Mouse (Mus musculus): ENCODE measurements at regions not wholly inside any gene's neighbourhood (a gene's known extent, or its start where the extent isn't known, plus 50 kb on each side); places are given as distances from the start of the nearest gene placed in this dataset.

DNA sequence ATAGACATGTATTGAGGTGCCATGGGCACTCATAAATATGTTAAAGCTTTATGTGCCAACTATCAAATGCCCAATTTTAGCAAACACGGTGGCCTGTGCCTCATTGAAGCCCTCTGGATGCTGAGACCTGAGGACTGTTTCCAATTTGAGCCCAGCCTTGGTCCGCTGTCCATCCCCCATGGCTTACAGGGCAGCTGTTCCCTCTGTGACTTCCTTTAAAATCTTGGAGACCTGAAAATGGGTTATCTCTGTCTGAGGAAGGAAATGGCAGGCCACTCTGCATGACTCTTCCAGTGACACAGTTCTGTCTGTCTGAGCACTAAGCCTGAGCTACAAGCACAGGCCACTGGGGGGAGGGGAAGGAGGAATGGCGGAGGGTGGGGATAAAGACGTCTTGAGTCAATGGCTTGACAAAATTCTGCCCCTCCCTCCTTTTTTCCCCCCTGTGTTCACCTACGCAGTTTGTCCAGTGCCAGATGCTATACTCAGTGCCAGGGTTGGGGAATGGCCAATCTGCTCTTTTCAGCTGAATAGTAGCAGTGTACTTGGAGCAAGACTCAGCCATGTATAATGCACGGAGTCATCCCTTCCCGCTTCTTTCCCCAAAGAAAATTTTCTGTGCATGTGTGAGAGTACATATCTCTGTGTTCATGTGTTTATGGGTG is 102.7 kb upstream of the Irf2bp2 start:
- Histone ChIP-seq H3K4me1 (ENCODE audit: control insufficient read depth) (no peaks in the 10 kb centered on the region), H3K27me3 (ENCODE audit: control insufficient read depth) (no peaks in the 10 kb centered on the region), H3K36me3 (ENCODE audit: control insufficient read depth) (no peaks in the 10 kb centered on the region), H3K4me3 (replicated peaks) (no peak overlapping the region), H3K9me3 (ENCODE audit: control insufficient read depth, low read length) (no peaks in the 10 kb centered on the region)
- no peak for TF ChIP-seq GATA1 (IDR thresholded peaks at IDR 0.05; ENCODE audit: low read length)
- no peak for TF ChIP-seq TAL1 (IDR thresholded peaks at IDR 0.05; ENCODE audit: low read length)

DNA sequence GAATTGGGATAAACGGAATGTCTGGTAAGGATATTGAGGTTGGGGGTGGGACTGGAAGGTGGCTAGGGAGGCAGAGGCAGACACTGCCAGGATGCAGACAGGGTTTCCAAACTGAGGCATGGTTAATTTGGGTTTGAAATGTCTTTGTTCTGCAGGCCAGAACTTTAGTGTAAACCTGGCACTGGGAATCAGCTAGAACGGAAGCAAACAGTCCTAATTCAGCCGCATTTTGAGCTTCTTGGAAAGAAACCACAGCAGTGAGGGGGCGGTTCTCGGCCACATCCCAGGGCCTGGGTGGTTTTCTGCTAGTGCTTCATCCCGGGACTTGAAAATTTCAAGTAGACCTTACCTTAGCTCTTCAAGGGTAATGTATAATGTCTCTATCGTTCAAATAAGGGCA is 100.6 kb upstream of the Irf2bp2 start:
- TF ChIP-seq TAL1 (IDR thresholded peaks at IDR 0.05; ENCODE audit: low read length) (no peak), GATA1 (IDR thresholded peaks at IDR 0.05; ENCODE audit: low read length) (no peak)
- H3K36me3 ChIP-seq (ENCODE audit: control insufficient read depth), result no peaks in the 10 kb centered on the region
- no peaks in the 10 kb centered on the region for H3K27me3 ChIP-seq (ENCODE audit: control insufficient read depth)
- no peak overlapping the region for H3K4me3 ChIP-seq (replicated peaks)
- H3K9me3 ChIP-seq (ENCODE audit: control insufficient read depth, low read length), result no peaks in the 10 kb centered on the region
- no peaks in the 10 kb centered on the region for H3K4me1 ChIP-seq (ENCODE audit: control insufficient read depth)

DNA sequence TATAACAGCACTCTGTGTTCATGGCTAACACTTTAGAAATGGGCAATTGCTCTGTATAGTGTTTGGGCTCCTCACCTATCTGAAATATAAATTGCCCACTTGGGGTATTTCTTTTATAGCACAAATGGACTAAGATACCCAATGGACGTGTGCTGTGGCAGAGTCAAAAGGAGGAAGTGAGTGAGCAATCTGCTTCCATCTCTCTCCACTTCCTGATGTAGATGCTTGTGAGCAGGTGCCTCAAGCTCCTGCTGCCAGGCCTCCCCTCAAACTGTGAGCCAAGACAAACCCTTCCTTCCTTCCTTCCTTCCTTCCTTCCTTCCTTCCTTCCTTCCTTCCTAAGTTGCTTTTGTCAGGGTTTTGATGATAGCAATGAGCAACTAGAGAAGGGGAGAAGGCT is 99.9 kb upstream of the Irf2bp2 start:
- Histone ChIP-seq H3K27me3 (ENCODE audit: control insufficient read depth) (no peaks in the 10 kb centered on the region), H3K36me3 (ENCODE audit: control insufficient read depth) (no peaks in the 10 kb centered on the region), H3K4me3 (replicated peaks) (no peak overlapping the region), H3K9me3 (ENCODE audit: control insufficient read depth, low read length) (no peaks in the 10 kb centered on the region), H3K4me1 (ENCODE audit: control insufficient read depth) (no peaks in the 10 kb centered on the region)
- TF ChIP-seq TAL1 (IDR thresholded peaks at IDR 0.05; ENCODE audit: low read length) (no peak), GATA1 (IDR thresholded peaks at IDR 0.05; ENCODE audit: low read length) (no peak)

DNA sequence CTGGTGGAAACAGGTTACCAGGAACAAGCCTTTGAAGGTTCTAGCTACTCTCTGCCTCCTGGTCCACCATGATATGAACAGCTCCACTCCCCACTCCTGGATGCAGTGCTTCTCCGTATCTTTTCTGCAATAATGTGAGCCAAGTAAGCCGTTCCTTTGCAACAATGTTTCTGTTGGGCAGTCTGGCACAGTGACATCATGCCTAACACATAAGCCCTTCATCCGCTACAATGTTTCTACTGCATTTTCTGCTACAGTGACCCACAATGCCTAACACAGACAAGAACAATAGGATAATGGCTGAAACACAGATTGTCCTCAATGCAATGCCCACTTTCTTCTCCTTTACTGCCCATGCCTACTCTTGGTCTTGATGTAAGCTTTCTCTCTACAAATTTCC is 98.9 kb upstream of the Irf2bp2 start:
- H3K27me3 ChIP-seq (ENCODE audit: control insufficient read depth), result no peaks in the 10 kb centered on the region
- no peak overlapping the region for H3K4me3 ChIP-seq (replicated peaks)
- H3K4me1 ChIP-seq (ENCODE audit: control insufficient read depth), result no peaks in the 10 kb centered on the region
- H3K9me3 ChIP-seq (ENCODE audit: control insufficient read depth, low read length), result no peaks in the 10 kb centered on the region
- H3K36me3 ChIP-seq (ENCODE audit: control insufficient read depth), result no peaks in the 10 kb centered on the region
- no peak for TF ChIP-seq TAL1 (IDR thresholded peaks at IDR 0.05; ENCODE audit: low read length)
- TF ChIP-seq GATA1 (IDR thresholded peaks at IDR 0.05; ENCODE audit: low read length), result no peak

DNA sequence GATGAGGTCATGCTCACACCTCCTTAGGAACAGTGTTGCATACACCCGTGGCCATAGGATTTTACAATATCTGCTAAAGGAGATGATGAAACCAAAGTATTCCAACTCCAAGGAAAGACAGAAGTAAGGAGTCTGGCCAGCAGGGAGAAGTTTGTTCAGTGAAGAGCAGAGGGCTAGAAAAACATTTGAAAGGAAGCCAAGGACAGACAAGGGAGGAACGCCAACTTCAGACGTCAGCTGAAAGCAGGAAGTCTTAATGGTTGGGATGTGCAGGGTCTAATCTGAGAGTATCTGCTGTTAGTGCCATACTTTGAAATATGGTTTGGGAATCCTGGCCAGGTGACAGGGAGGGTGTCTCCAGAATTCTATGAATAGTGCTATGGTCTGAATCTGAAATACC is 98.5 kb upstream of the Irf2bp2 start:
- Histone ChIP-seq H3K4me3 (replicated peaks) (no peak overlapping the region), H3K4me1 (ENCODE audit: control insufficient read depth) (no peaks in the 10 kb centered on the region), H3K36me3 (ENCODE audit: control insufficient read depth) (no peaks in the 10 kb centered on the region), H3K27me3 (ENCODE audit: control insufficient read depth) (no peaks in the 10 kb centered on the region), H3K9me3 (ENCODE audit: control insufficient read depth, low read length) (no peaks in the 10 kb centered on the region)
- TF ChIP-seq GATA1 (IDR thresholded peaks at IDR 0.05; ENCODE audit: low read length) (no peak), TAL1 (IDR thresholded peaks at IDR 0.05; ENCODE audit: low read length) (no peak)

DNA sequence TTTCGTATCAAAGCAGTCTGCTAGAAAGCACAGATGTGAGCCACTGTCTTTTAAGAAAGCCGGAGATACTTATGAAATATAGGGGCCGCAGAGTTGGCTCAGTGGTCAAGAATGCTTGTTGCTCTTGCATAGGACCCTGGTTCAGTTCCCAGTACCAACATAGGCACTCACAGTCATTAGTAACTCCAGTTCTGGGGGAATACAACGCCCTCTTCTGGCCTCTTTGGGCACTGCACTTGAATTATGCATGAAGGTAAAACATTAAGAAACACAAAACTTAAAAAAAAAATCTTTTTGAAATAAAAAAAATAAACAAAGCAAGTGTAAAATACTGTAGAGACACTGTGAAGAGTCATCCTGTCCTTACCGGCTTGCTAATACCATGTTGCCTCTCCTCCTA is 94.7 kb upstream of the Irf2bp2 start:
- no peaks in the 10 kb centered on the region for H3K27me3 ChIP-seq (ENCODE audit: control insufficient read depth)

DNA sequence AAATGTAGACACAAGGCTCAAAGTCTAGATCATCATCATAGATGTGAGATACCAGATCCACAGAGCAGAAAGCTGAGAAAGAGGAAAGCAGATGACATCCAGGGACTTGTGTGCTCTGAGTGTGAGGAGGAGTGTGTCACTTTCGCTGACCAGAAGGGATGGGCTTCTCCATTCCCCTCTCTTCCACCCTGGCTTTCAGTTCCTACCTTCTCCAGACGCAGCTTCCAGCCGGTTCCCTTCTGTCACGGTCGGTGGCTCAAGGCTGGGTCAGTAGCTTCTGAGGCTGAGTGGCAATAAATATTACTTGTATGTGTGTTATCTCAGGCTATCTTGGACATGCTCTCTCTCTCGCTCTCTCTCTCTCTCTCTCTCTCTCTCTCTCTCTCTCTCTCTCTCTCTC is 94.2 kb upstream of the Irf2bp2 start:
- no peak overlapping the region for H3K4me3 ChIP-seq (replicated peaks)
- no peaks in the 10 kb centered on the region for H3K4me1 ChIP-seq (ENCODE audit: control insufficient read depth)
- H3K27me3 ChIP-seq (ENCODE audit: control insufficient read depth), result no peaks in the 10 kb centered on the region
- TF ChIP-seq GATA1 (IDR thresholded peaks at IDR 0.05; ENCODE audit: low read length) (no peak), TAL1 (IDR thresholded peaks at IDR 0.05; ENCODE audit: low read length) (no peak)
- no peaks in the 10 kb centered on the region for H3K9me3 ChIP-seq (ENCODE audit: control insufficient read depth, low read length)
- no peaks in the 10 kb centered on the region for H3K36me3 ChIP-seq (ENCODE audit: control insufficient read depth)

More for the DNA sequence above, 94.7 kb upstream of the Irf2bp2 start:
- TF ChIP-seq TAL1 (IDR thresholded peaks at IDR 0.05; ENCODE audit: low read length) (no peak), GATA1 (IDR thresholded peaks at IDR 0.05; ENCODE audit: low read length) (no peak)
- Histone ChIP-seq H3K4me1 (ENCODE audit: control insufficient read depth) (no peaks in the 10 kb centered on the region), H3K4me3 (replicated peaks) (no peak overlapping the region), H3K9me3 (ENCODE audit: control insufficient read depth, low read length) (no peaks in the 10 kb centered on the region), H3K36me3 (ENCODE audit: control insufficient read depth) (no peaks in the 10 kb centered on the region)

DNA sequence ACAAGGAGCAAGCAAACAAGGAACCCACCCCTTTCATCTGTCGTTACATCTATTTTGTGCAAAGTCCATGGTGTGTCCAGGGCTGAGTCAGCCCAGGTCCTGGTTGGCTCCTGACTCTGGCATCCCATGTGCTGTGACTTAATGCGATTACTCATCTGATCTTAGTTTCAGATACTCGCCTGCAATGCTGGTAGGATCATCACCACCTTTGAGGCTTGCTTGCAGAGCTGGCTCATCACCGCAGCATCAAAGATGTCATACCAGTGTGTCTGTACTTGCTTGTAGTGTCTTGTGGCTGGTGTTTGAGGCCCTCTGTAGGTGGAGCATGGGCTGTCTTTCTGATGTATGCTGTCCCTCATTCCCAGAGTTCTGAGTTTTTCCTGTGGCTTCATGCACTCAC is 93.0 kb upstream of the Irf2bp2 start:
- TF ChIP-seq GATA1 (IDR thresholded peaks at IDR 0.05; ENCODE audit: low read length), result no peak
- TF ChIP-seq TAL1 (IDR thresholded peaks at IDR 0.05; ENCODE audit: low read length), result no peak
- H3K4me1 ChIP-seq (ENCODE audit: control insufficient read depth), result no peaks in the 10 kb centered on the region

DNA sequence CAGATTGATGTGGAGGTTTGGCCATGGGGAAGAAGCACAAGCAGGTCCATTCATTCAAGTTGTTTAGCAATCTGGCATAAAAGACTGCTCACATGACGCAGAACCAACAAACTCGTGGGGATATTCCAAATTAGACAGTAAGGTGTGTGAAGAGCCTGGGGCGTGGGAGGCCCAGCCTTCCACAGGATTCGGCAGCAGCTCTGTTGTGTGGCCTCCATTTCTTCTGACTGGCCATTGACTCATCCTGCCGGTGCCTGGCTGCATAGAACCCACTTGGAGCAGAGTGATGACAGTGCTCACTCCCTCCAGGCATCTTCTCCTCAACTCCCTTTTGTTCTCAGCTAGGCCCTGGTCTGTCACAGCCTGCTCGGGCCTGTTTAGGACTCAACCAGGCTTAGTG is 91.6 kb upstream of the Irf2bp2 start:
- no peak overlapping the region for H3K4me3 ChIP-seq (replicated peaks)

More for the DNA sequence above, 93.0 kb upstream of the Irf2bp2 start:
- Histone ChIP-seq H3K27me3 (ENCODE audit: control insufficient read depth) (no peaks in the 10 kb centered on the region), H3K9me3 (ENCODE audit: control insufficient read depth, low read length) (no peaks in the 10 kb centered on the region), H3K4me3 (replicated peaks) (no peak overlapping the region), H3K36me3 (ENCODE audit: control insufficient read depth) (no peaks in the 10 kb centered on the region)

DNA sequence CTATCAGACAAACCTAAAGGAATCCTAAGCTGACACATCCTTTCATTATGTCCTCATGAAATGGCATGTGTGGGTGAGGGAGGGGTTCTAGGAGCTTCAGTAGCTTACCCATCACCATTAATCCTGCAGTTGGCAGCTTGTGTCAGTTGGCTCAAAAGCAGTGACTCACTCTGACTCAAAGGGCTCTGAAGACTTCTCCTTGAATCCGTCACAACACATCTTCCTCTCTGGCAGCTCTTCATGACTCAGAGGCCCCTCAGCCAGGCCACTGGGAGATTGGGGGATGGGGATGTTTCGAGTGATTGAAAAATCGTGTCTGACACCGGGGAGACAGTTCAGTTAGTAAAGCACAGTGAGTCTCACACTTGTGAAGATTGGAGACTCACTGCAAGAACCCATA is 90.2 kb upstream of the Irf2bp2 start:
- Histone ChIP-seq H3K9me3 (ENCODE audit: control insufficient read depth, low read length) (no peaks in the 10 kb centered on the region), H3K4me3 (replicated peaks) (no peak overlapping the region), H3K27me3 (ENCODE audit: control insufficient read depth) (no peaks in the 10 kb centered on the region), H3K36me3 (ENCODE audit: control insufficient read depth) (no peaks in the 10 kb centered on the region), H3K4me1 (ENCODE audit: control insufficient read depth) (no peaks in the 10 kb centered on the region)
- TF ChIP-seq TAL1 (IDR thresholded peaks at IDR 0.05; ENCODE audit: low read length), result no peak
- no peak for TF ChIP-seq GATA1 (IDR thresholded peaks at IDR 0.05; ENCODE audit: low read length)

More for the DNA sequence above, 91.6 kb upstream of the Irf2bp2 start:
- no peaks in the 10 kb centered on the region for H3K9me3 ChIP-seq (ENCODE audit: control insufficient read depth, low read length)
- H3K36me3 ChIP-seq (ENCODE audit: control insufficient read depth), result no peaks in the 10 kb centered on the region
- TF ChIP-seq GATA1 (IDR thresholded peaks at IDR 0.05; ENCODE audit: low read length), result no peak
- TF ChIP-seq TAL1 (IDR thresholded peaks at IDR 0.05; ENCODE audit: low read length), result no peak
- H3K4me1 ChIP-seq (ENCODE audit: control insufficient read depth), result no peaks in the 10 kb centered on the region
- H3K27me3 ChIP-seq (ENCODE audit: control insufficient read depth), result no peaks in the 10 kb centered on the region
